Mouse (Mus musculus) neural tube, embryonic 11.5 days (tissue): ENCODE results near the gene Mfn1. TPM values are rescaled to one million over a fixed set of nuclear protein-coding genes. Genes with fewer than 3 reads are reported as not detected.

ENCODE experiments used
- ATAC-seq: fragments of 200-750 bp; cut with Nextera tagmentation; 2 replicates; pipeline ENCODE4 v1.8.0; 2017; ENCODE audit warnings: moderate number of reproducible peaks, mild to moderate bottlenecking, moderate TSS enrichment, moderate library complexity; ENCODE audit not compliant: insufficient read depth, low FRiP score, low TSS enrichment
- DNase-seq: peaks from one replicate; pipeline ENCODE4 v3.0.0-alpha.2; 2015; ENCODE audit warnings: low spot score
- H3K27ac ChIP-seq: fragments of 300-500 bp; sonication (generic); 2 replicates; pipeline ENCODE4 v1.5.1; 2014; ENCODE audit warnings: low read depth, mild to moderate bottlenecking, low read length
- H3K27me3 ChIP-seq: fragments of 300-500 bp; sonication (generic); 2 replicates; pipeline ENCODE4 v1.6.1; 2014; ENCODE audit warnings: mild to moderate bottlenecking, low read length, mixed read lengths; ENCODE audit not compliant: control insufficient read depth, insufficient read depth
- H3K36me3 ChIP-seq: fragments of 300-500 bp; sonication (generic); 2 replicates; pipeline ENCODE4 v1.6.1; 2014; ENCODE audit warnings: mild to moderate bottlenecking, low read length, moderate library complexity, mixed read lengths; ENCODE audit not compliant: control insufficient read depth, insufficient read depth
- H3K4me1 ChIP-seq: fragments of 300-500 bp; sonication (generic); 2 replicates; pipeline ENCODE4 v1.6.1; 2014; ENCODE audit warnings: low read length, mixed read lengths; ENCODE audit not compliant: control insufficient read depth, insufficient read depth
- H3K4me2 ChIP-seq: fragments of 300-500 bp; sonication (generic); 2 replicates; pipeline ENCODE4 v1.6.1; 2014; ENCODE audit warnings: low read depth, mild to moderate bottlenecking, moderate library complexity
- H3K4me3 ChIP-seq: fragments of 300-500 bp; sonication (generic); 2 replicates; pipeline ENCODE4 v1.5.1; 2014; ENCODE audit warnings: low read depth, low read length
- H3K9ac ChIP-seq: fragments of 300-500 bp; sonication (generic); 2 replicates; pipeline ENCODE4 v1.6.1; 2014; ENCODE audit warnings: mild to moderate bottlenecking, low read length
- H3K9me3 ChIP-seq: fragments of 300-500 bp; sonication (generic); 2 replicates; pipeline ENCODE4 v1.6.1; 2016; ENCODE audit warnings: low read length; ENCODE audit not compliant: control insufficient read depth
- WGBS: fragments of 180-500 bp; shearing (Covaris S2); extraction: QIAGEN DNeasy Blood & Tissue Kit; methylation state at CpG from one replicate; pipeline ENCODE4 v1.1.7; 2014; 5-methylcytosine and 5-hydroxymethylcytosine counted together
- polyA plus RNA-seq: library from polyadenylated mRNA; unstranded; fragments of >200 nt; fragmentation: Nextera tagmentation; extraction: Ambion mirVana; gene quantifications from 2 replicates; pipeline ENCODE4 v1.2.1, GENCODE M21; 2014

The Mfn1 gene
- polyA plus RNA-seq, 1 experiment from 2014 or later = 26.8 TPM

DNA sequence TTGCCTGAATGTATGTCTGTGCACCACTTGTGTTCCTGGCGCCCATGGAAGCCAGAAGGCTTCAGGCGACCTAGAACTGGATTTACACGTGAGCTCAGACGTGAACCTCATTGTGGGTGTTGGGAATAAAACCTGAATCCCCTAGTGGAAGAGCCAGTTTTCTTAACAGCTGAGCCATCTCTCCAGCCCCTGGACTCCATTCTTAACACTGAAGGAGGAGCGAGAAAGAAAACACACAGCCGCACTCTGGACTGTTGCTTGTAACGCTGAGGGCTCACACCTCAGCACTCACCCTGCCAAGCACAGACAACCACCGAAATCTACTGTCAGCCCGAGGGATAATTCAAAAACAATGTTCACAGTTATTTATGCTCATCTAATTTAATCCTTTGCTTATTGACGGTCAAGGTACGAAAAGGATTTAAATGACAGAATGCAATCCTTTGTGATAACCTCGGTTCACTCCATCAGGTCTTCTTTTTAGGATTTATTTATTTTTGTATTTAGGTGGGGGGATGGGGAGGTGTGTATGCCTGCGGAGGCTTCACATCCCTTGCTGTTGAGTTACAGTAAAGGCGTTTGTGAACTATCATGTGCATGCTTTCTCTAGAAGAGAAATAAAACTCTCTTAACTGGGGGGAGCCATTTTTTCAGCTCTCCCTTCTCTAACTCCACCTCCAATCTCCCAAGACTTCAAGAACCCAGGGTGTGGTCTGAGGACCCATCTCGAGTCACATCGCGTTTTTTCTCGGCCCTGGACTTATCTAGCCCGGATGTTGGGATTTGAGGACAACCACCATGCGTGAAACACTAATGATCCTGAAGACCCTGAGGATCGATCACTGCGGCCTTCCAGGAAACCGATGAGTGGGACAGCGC lies 19.5 kb upstream of the Mfn1 start, which contains the start of gene Zfp639:
TSS of gene Zfp639 (plus strand) at position 764 of the 879 bp plus-strand sequence.
- ATAC-seq (no peak; the same call in 1 of the 2 replicates), DNase-seq (no peak)
- 8% methylated on average over 24 of the region's 24 CpGs for WGBS
- Histone ChIP-seq H3K27me3 (no peaks in the 10 kb centered on the region), H3K4me3 (peak within 1 kb of the TSS; percentile 87), H3K4me2 (peak within 1 kb of the TSS; percentile 82), H3K36me3 (no peaks in the 10 kb centered on the region), H3K9ac (peak within 1 kb of the TSS; percentile 93), H3K4me1 (peaks cover 7% of the 10 kb centered on the region; the same call in 1 of the 2 replicates), H3K27ac (peak within 1 kb of the TSS; percentile 85), H3K9me3 (no peaks in the 10 kb centered on the region)

DNA sequence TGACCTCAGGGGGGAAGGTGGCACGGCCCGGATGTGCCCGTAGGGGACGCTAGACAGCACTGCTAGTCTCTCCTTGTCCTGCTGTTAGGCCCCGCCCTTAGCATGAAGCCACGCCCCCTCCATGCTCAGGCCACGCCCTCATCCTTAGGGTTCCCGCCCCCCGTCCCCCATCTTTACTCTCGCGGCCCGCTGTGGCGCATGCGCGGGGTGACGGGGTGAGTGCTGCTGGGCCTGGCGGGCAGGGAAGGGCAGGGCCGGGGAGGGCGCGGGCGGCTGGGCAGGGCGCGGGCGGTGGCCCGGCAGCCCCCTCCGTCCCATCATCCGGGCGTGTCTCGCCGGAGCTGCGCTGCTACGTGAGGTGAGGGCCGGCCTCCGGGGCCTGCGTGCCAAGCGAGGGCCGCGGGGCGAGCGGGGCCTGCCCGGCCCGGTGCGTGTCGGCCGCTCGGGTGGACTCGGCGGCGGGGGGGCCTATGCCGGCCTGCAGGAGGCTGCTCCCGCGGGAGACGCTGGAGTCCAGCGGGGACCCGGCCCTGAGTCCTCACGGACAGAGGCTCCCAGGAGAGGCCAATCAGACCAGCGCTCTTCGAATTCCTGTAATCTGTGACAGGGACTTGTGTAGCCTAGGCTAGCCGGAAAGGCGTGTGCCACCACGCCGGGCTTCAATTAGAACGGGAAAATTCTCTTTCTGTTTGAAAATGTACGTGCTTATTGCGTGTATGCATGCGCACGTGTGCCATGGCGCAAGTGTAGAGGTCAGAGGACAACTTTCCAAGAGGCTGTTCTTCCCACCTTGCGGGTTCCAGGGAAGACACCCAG lies 18.7 kb upstream of the Mfn1 start:
- Histone ChIP-seq H3K27me3 (no peaks in the 10 kb centered on the region), H3K4me1 (peaks cover 7% of the 10 kb centered on the region; the same call in 1 of the 2 replicates), H3K4me3 (peak overlapping the region; percentile 87), H3K27ac (peak overlapping the region; percentile 85), H3K36me3 (no peaks in the 10 kb centered on the region), H3K9me3 (no peaks in the 10 kb centered on the region), H3K4me2 (peak overlapping the region; percentile 82), H3K9ac (peak overlapping the region; percentile 93)
- ATAC-seq (peak; percentile 89), DNase-seq (peak; percentile 98)
- under 1% methylated on average over 62 of the region's 69 CpGs for WGBS

DNA sequence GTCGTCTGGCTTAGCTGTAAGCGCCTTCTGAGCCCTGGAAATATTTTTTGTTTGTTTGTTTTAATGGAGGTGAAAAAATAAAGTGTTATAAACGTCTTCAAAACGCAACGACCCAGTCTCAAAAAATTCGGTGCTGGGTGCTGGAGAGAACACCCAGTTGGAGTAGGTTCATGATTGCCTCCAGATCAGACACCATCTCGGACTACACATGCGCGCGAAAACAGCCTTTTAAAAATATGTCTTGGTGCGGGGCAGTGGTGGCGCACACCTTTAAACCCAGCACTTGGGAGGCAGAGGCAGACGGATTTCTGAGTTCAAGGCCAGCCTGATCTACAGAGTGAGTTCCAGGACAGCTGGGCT lies 18.1 kb upstream of the Mfn1 start:
- peak overlapping the region; percentile 87 for H3K4me3 ChIP-seq
- H3K27me3 ChIP-seq = no peaks in the 10 kb centered on the region
- ATAC-seq = no peak
- peak overlapping the region; percentile 93 for H3K9ac ChIP-seq
- no peaks in the 10 kb centered on the region for H3K36me3 ChIP-seq
- WGBS = 8% methylated on average over 13 of the region's 13 CpGs
- H3K4me1 ChIP-seq = peaks cover 7% of the 10 kb centered on the region; the same call in 1 of the 2 replicates
- DNase-seq = peak; percentile 19
- H3K4me2 ChIP-seq = peak overlapping the region; percentile 82
- no peaks in the 10 kb centered on the region for H3K9me3 ChIP-seq
- no peak overlapping the region for H3K27ac ChIP-seq

DNA sequence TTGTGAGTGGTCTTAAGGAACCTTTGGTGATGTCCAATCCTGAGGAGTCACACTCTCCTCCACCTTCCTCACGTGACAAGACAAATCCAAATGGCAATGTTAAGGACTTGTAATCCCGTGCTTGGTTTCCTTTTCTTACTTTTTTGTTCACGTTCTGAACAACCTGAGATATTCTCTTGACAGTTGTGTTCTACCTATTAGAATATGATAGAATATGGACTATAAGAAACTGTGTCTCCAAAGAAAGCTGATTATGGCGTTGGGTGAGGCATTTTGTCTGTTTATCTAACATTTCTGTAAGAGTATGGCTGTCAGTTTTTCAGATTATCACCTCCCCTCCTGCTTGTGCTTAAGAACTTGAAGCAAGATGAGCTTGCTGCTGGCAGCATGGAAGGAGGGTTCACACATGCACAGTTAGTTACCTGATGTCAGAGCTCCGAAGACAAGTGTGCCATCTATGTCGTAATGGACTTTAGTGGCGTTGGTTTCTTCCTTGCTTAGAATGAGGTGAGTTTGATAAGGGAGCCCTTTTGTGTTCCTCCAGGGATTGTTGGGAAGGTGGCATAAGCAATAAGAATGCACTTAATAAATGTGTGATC lies 16.5 kb upstream of the Mfn1 start:
- peaks cover 7% of the 10 kb centered on the region; the same call in 1 of the 2 replicates for H3K4me1 ChIP-seq
- H3K9ac ChIP-seq = no peak overlapping the region
- H3K4me2 ChIP-seq = no peak overlapping the region
- DNase-seq = no peak
- no peak for ATAC-seq
- 93% methylated on average over 7 of the region's 7 CpGs for WGBS
- H3K4me3 ChIP-seq = no peak overlapping the region
- 0 out of 2 replicates have a peak, but pooled peaks cover 2% of the 10 kb centered on the region for H3K36me3 ChIP-seq
- no peak overlapping the region for H3K27ac ChIP-seq
- H3K9me3 ChIP-seq = no peaks in the 10 kb centered on the region
- H3K27me3 ChIP-seq = no peaks in the 10 kb centered on the region

DNA sequence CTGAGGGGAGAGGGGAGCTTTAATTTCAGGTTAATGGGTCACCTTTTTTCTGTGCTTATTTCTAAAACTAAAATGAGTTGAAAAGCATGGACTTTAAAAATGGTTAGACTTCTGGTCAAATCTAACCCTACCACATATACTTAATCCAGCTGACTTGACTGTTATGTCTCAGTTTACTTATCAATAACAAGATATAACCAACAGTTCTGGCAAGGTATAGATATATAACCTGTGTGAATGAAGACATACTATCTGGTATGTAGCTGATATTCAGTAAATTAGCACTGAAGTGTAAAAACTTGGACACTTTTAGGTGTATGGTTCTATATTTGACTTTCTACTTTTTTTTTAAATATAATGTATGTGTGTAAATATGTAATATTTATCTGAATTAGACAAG lies 15.7 kb upstream of the Mfn1 start:
- Histone ChIP-seq H3K9ac (no peak overlapping the region), H3K27ac (no peak overlapping the region), H3K4me1 (peaks cover 7% of the 10 kb centered on the region; the same call in 1 of the 2 replicates), H3K36me3 (0 out of 2 replicates have a peak, but pooled peaks cover 2% of the 10 kb centered on the region), H3K9me3 (no peaks in the 10 kb centered on the region), H3K4me2 (no peak overlapping the region), H3K4me3 (no peak overlapping the region), H3K27me3 (no peaks in the 10 kb centered on the region)
- ATAC-seq (no peak), DNase-seq (no peak)

DNA sequence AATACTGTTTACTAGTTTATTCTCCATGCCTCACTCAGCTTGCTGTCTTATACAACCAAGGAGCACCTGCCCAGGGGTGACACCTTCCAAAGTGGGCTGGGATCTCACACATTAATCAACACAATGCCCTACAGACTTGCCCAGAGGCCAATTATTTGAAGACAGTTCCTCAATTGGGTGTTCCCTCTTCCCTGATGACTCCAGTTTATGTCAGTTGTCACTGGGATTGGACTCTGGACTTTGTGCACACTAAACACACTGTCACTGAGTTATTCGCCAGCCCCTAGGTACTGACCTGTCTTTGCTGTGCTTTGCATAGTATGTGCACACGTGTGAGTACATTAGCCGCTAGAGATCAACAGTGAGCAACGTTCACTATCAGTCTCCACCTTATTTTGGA lies 2.1 kb upstream of the Mfn1 start:
- 95% methylated on average over 4 of the region's 4 CpGs for WGBS

DNA sequence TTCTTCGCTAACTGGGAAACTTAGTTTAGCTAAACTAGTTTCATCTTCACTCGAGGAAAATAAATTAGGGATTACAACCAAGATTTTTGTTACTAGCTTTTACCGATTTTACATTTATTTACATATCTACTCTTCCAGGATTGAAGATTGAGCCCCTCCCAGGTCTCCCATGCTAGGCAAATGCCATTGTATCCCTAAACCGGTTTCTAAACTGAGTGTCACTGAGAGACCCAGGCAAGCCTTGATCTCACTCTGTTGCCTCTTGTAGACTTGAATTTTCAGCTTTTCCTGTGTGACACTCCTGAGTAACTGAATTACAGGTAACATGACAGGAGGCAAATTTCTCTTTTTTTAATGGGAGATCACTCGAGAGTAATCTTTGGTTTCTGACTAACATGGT lies 776 bp downstream of the Mfn1 start:
- Histone ChIP-seq H3K4me1 (no peaks in the 10 kb centered on the region; the same call in 1 of the 2 replicates), H3K4me3 (peak overlapping the region; percentile 83), H3K9ac (no peak overlapping the region; the same call in 1 of the 2 replicates), H3K27me3 (no peaks in the 10 kb centered on the region), H3K27ac (no peak overlapping the region), H3K36me3 (no peaks in the 10 kb centered on the region), H3K4me2 (peak overlapping the region; percentile 63), H3K9me3 (no peaks in the 10 kb centered on the region)
- no peak for ATAC-seq
- DNase-seq = no peak
- 18% methylated on average over 5 of the region's 5 CpGs for WGBS

More for the DNA sequence above, 2.1 kb upstream of the Mfn1 start:
- Histone ChIP-seq H3K36me3 (no peaks in the 10 kb centered on the region; the same call in 1 of the 2 replicates), H3K4me1 (no peaks in the 10 kb centered on the region), H3K9me3 (no peaks in the 10 kb centered on the region), H3K27me3 (no peaks in the 10 kb centered on the region), H3K4me2 (no peak overlapping the region), H3K4me3 (no peak overlapping the region), H3K27ac (no peak overlapping the region), H3K9ac (no peak overlapping the region)
- DNase-seq (no peak), ATAC-seq (no peak)

DNA sequence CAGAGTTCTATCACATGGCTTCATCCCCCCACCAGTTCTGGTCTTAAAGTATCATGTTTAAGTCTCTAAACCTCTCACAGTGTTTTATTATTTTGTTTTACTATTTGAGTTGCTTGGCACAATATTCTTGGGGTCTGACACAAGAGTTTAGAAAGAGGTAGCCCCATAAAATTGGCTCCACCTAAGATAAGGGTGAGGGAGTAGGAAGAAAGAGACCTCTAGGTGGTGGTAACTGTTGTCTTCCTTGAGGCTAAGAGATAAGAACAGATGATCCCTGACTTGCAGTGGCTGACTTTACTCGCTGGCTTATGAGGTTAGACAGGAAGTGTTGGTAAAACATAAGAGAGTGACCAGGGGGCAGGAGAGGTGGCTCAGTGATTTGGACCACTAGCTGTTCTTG lies 6.4 kb downstream of the Mfn1 start:
- Histone ChIP-seq H3K27me3 (no peaks in the 10 kb centered on the region), H3K27ac (no peak overlapping the region), H3K4me1 (no peaks in the 10 kb centered on the region; the same call in none of the 2 replicates), H3K4me3 (no peak overlapping the region), H3K9ac (no peak overlapping the region), H3K36me3 (no peaks in the 10 kb centered on the region), H3K9me3 (no peaks in the 10 kb centered on the region), H3K4me2 (no peak overlapping the region)
- ATAC-seq (no peak), DNase-seq (no peak)
- 82% methylated on average over 1 of the region's 1 CpGs for WGBS
